Mouse (Mus musculus): ENCODE data around the gene Klk14.

Klk14 gene

GRCm38 (mm10) chr7:43713741-43714351, 23.6 kb downstream of the Klk14 start:
- DNase-seq (ENCODE audit: low read depth in 1 of 2, low spot score in 2 of 2), result no peak

All from monocyte, adult 2 months (primary cell).